Mouse (Mus musculus) thymus, adult 2 months (tissue): Measurements from ENCODE around the gene Pdgfd.

ENCODE experiments used
- CTCF ChIP-seq: fragments of 200-500 bp; IDR thresholded peaks from 2 replicates; pipeline ENCODE4 v1.5.1; 2012; ENCODE audit warnings: mild to moderate bottlenecking, control low read depth, low read length, moderate library complexity, borderline replicate concordance; ENCODE audit not compliant: control insufficient read depth, poor library complexity, insufficient read depth; ENCODE audit errors: extremely low read depth
- POLR2A ChIP-seq: fragments of 200-500 bp; IDR thresholded peaks from 2 replicates; pipeline ENCODE4 v1.6.1; 2012; ENCODE audit warnings: mild to moderate bottlenecking, low read length, control low read depth, moderate library complexity; ENCODE audit not compliant: control insufficient read depth, poor library complexity, insufficient read depth; ENCODE audit errors: extremely low read depth

- TF ChIP-seq CTCF (no peak), POLR2A (no peak)
Measured at GRCm38 (mm10) chr9:6345366-6345765, 177.0 kb downstream of the Pdgfd start.
